Mouse (Mus musculus): ENCODE measurements around the gene Prok1. TPM values are rescaled to one million over a fixed set of nuclear protein-coding genes. Genes with fewer than 3 reads are reported as not detected.
A peak's percentile ranks its signal among the peaks of the same experiment; 100 is the strongest.

Prok1 gene
- not detected in 2 replicates for polyA plus RNA-seq (2015; fragmentation: Nextera tagmentation; extraction: Ambion mirVana)

DNA sequence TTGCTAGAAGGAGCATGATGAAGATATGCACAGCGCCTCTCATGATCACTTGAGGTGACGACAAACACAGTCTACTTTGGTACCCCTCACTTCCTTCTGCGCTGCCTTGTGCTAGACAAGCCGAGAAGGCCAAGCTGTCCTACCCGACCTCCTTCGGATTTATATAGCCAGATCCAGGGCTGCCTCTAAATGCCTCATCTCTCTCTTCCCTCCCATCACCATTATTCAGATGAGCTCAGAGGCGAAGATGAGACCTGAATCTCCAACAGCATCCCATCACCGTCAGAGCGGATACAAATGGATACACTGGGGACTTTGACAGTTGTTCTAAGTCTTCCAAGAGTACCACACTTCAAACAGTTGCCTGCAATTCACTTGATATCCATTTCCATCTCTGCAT, at the start of gene Prok1:
TSS of gene Prok1 (minus strand) at position 101 of the 400 bp plus-strand sequence.
- H3K27me3 ChIP-seq (replicated peaks) = peaks cover 18% of the 10 kb centered on the region
- no peaks in the 10 kb centered on the region for H3K36me3 ChIP-seq
- no peak within 1 kb of the TSS for H3K9ac ChIP-seq
- no peaks in the 10 kb centered on the region for H3K9me3 ChIP-seq
- no peak within 1 kb of the TSS for H3K4me3 ChIP-seq
- H3K27ac ChIP-seq (replicated peaks) = no peak within 1 kb of the TSS
- no peaks in the 10 kb centered on the region for H3K4me1 ChIP-seq
- H3K4me2 ChIP-seq = no peak within 1 kb of the TSS
- WGBS = 78% methylated on average over 9 of the region's 9 CpGs
- ATAC-seq (ENCODE audit: extremely low read depth, insufficient number of reproducible peaks, low FRiP score, low TSS enrichment) = no peak

DNA sequence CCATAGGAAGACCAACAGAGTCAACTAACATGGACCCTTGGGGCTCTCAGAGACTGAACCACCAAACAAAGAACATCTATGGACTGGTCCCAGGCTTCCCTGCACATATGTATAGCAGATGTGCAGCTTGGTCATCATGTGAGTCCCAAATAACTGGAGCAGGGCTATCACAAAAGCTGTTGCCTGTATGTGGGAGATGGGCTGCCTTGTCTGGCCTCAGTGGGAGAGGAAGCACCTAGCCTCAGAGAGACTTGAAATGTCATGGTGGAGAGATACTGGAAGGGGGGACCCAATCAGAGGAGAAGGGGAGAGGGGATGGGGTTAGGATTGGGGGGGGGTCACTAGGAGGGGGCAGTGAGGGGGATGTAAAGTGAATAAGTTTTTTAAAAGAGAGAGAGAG, 47.8 kb upstream of the Prok1 start:
- Histone ChIP-seq H3K9ac (no peak overlapping the region), H3K4me3 (no peak overlapping the region), H3K4me2 (no peak overlapping the region), H3K27me3 (replicated peaks) (no peaks in the 10 kb centered on the region), H3K4me1 (peaks cover 13% of the 10 kb centered on the region), H3K9me3 (no peaks in the 10 kb centered on the region), H3K27ac (replicated peaks) (no peak overlapping the region), H3K36me3 (peaks cover 29% of the 10 kb centered on the region)
- no peak for ATAC-seq (ENCODE audit: extremely low read depth, insufficient number of reproducible peaks, low FRiP score, low TSS enrichment)

DNA sequence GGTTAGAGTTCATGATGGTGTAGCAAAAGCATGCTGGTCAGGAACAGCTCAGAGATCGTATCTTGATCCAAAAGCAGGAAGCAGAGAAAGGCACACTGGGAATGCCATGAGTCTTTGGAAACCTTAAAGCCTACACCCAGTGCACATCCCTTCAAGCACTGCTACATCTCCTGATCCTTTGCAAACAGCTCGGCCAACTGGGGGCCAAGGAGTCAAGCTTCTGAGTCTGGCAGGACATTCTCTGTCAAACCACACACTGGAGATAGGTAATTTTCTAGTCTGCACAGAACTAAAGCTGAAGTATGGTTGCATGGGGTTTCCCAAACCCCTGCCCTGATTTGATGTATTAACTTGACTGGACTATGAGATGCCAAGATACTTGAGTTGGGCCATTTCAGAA, 46.6 kb upstream of the Prok1 start:
- H3K27me3 ChIP-seq (replicated peaks) = no peaks in the 10 kb centered on the region
- peaks cover 6% of the 10 kb centered on the region; the same call in 1 of the 2 replicates for H3K4me1 ChIP-seq
- 59% methylated on average over 2 of the region's 2 CpGs for WGBS
- H3K9ac ChIP-seq = no peak overlapping the region
- H3K36me3 ChIP-seq = peaks cover 35% of the 10 kb centered on the region
- no peak for ATAC-seq (ENCODE audit: extremely low read depth, insufficient number of reproducible peaks, low FRiP score, low TSS enrichment)
- H3K4me3 ChIP-seq = no peak overlapping the region
- H3K27ac ChIP-seq (replicated peaks) = no peak overlapping the region
- no peak overlapping the region for H3K4me2 ChIP-seq
- H3K9me3 ChIP-seq = no peaks in the 10 kb centered on the region

DNA sequence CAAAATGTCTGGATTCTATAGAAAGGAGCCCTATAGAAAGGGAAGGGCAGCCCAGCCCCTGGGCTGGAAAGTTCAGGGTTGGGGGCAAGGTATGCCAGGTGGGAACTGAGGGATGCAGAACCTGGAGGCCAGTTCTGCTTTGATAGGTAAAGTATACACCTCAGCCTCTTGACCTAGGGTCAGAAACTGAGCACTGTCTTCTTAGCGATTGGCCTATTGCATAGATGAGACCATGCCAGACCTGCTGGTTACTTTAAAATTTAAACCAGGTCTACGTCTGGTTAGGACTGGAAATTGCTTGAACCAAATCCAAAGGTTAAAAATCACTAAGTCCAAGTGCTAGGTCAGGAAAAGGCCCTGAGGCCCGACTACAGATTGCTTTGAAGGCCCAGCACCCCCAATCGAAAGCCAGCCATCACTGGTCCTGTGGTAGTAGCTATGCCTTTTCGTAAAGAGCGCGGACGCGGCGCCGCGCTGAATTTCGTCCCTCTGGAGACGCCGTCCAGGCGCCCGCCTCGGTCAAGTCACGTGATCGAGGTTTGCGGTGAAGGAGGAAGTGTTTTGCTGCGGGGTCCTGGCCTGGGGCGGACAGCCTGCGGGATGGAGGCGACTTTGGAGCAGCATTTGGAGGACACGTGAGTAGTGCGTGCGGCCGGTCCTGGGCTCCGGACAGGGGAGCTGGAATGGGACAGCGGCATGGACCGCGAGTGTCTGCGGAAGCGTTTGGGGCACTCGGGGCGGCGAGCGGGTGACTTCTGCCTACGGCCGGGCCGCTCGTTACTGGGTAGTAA, 39.2 kb upstream of the Prok1 start, which contains the start of gene Lamtor5:
TSS of gene Lamtor5 (plus strand) at position 380 of the 791 bp plus-strand sequence.
- peaks cover 19% of the 10 kb centered on the region for H3K36me3 ChIP-seq
- peak within 1 kb of the TSS; percentile 69 for H3K4me2 ChIP-seq
- no peak within 1 kb of the TSS for H3K27ac ChIP-seq (replicated peaks)
- WGBS = 2% methylated on average over 43 of the region's 43 CpGs
- peaks cover 6% of the 10 kb centered on the region for H3K27me3 ChIP-seq (replicated peaks)
- H3K9ac ChIP-seq = peak within 1 kb of the TSS; percentile 85
- H3K4me1 ChIP-seq = peaks cover 14% of the 10 kb centered on the region
- H3K4me3 ChIP-seq = peak within 1 kb of the TSS; percentile 81
- no peaks in the 10 kb centered on the region for H3K9me3 ChIP-seq
- peak; percentile 76 for ATAC-seq (ENCODE audit: extremely low read depth, insufficient number of reproducible peaks, low FRiP score, low TSS enrichment)

DNA sequence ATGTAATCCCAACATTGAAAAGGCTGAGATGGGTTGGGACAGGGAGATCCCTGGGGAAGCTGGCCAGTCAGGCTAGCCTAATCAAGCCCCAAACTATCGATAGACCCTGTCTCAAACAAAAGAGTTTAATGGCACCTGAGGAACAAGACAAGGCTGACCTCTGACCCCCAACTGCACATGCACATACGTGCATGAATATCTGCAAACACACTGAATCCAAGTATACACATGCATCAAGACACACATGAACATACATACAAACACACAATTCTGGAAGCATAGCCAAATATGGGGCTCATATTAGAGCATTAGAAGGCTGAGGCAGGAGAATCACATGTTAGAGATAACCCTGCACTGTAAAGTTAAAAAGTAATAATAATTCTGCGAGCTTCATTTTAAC, 37.1 kb upstream of the Prok1 start:
- Histone ChIP-seq H3K9me3 (no peaks in the 10 kb centered on the region), H3K4me2 (no peak overlapping the region), H3K4me1 (peaks cover 14% of the 10 kb centered on the region), H3K9ac (no peak overlapping the region), H3K36me3 (no peaks in the 10 kb centered on the region), H3K27ac (replicated peaks) (no peak overlapping the region), H3K27me3 (replicated peaks) (peaks cover 6% of the 10 kb centered on the region), H3K4me3 (no peak overlapping the region)
- no peak for ATAC-seq (ENCODE audit: extremely low read depth, insufficient number of reproducible peaks, low FRiP score, low TSS enrichment)
- 77% methylated on average over 3 of the region's 3 CpGs for WGBS

DNA sequence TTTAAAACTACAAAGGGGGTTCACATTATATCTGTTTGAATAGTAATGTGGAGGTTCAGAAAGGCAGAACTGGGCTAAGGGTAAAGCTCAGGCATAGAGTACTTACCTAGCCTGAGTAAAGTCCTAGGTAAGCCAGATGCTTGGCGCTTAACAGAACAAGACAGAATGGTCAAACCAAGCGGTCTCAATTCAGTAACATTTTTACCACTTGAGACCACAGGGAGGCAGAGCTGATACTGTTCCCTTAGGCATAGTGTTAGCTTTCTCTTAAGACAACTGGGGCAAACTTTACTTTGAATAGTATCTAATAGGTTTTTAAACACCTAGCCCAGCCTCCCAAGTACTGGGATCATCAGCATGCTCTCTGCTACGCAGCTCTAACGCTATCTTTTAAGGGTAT, 36.5 kb upstream of the Prok1 start:
- WGBS = 42% methylated on average over 4 of the region's 4 CpGs
- ATAC-seq (ENCODE audit: extremely low read depth, insufficient number of reproducible peaks, low FRiP score, low TSS enrichment) = no peak
- no peak overlapping the region for H3K27ac ChIP-seq (replicated peaks)

DNA sequence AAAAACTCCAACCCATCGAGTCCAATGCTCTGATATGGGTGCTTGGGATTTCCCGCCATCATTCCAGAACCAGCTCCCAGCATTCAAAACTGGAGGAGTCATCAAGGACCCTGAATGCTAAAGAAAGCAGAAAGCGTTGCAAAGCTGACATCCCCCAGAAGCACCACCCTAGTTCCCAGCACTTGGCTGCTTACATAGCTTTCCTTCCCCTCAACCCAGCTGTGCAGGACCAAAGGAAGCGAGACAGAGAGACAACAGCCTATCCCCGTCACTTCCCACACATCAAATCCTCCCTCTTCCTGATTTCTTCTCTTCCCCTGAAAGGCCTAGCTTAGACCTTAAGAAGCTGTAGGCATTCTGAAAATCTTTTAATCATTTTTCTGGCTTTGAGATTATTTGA, 35.8 kb upstream of the Prok1 start:
- no peak overlapping the region for H3K27ac ChIP-seq (replicated peaks)
- no peak overlapping the region for H3K4me3 ChIP-seq
- no peaks in the 10 kb centered on the region for H3K36me3 ChIP-seq
- peaks cover 13% of the 10 kb centered on the region for H3K4me1 ChIP-seq
- no peak for ATAC-seq (ENCODE audit: extremely low read depth, insufficient number of reproducible peaks, low FRiP score, low TSS enrichment)
- no peak overlapping the region for H3K4me2 ChIP-seq
- WGBS = 53% methylated on average over 5 of the region's 5 CpGs
- H3K27me3 ChIP-seq (replicated peaks) = peaks cover 6% of the 10 kb centered on the region
- H3K9ac ChIP-seq = no peak overlapping the region
- H3K9me3 ChIP-seq = no peaks in the 10 kb centered on the region

More for the DNA sequence above, 36.5 kb upstream of the Prok1 start:
- no peak overlapping the region for H3K9ac ChIP-seq
- H3K27me3 ChIP-seq (replicated peaks) = peaks cover 6% of the 10 kb centered on the region
- no peaks in the 10 kb centered on the region for H3K36me3 ChIP-seq
- H3K4me3 ChIP-seq = no peak overlapping the region
- H3K4me1 ChIP-seq = peaks cover 14% of the 10 kb centered on the region
- no peak overlapping the region for H3K4me2 ChIP-seq
- H3K9me3 ChIP-seq = no peaks in the 10 kb centered on the region

DNA sequence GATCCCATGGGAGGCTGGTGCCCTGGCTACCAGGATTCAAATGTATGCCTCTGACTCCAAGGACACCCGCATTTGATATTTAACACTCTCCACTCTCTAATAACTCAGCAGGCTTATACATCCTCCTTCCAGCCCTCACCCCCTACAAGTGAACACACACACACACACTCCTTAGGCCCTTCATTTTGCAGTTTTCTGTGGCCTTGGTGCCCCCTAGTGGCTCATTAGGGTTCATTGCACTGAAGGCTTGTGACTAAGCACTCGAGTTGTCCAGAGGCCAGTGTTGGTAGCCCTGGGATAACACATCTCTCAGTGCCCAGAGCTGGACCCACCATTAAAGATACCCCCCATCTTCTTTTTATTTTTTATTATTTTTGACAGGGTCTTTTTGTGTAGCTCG, 34.3 kb upstream of the Prok1 start:
- H3K9ac ChIP-seq = no peak overlapping the region
- H3K4me1 ChIP-seq = peaks cover 4% of the 10 kb centered on the region; the same call in 1 of the 2 replicates
- no peak overlapping the region for H3K4me3 ChIP-seq
- no peaks in the 10 kb centered on the region for H3K36me3 ChIP-seq
- H3K27me3 ChIP-seq (replicated peaks) = peaks cover 6% of the 10 kb centered on the region
- ATAC-seq (ENCODE audit: extremely low read depth, insufficient number of reproducible peaks, low FRiP score, low TSS enrichment) = 0 out of 2 replicates have a peak, but pooled peaks have one; percentile 45
- no peaks in the 10 kb centered on the region for H3K9me3 ChIP-seq
- no peak overlapping the region for H3K4me2 ChIP-seq
- H3K27ac ChIP-seq (replicated peaks) = no peak overlapping the region
- 11% methylated on average over 3 of the region's 3 CpGs for WGBS

DNA sequence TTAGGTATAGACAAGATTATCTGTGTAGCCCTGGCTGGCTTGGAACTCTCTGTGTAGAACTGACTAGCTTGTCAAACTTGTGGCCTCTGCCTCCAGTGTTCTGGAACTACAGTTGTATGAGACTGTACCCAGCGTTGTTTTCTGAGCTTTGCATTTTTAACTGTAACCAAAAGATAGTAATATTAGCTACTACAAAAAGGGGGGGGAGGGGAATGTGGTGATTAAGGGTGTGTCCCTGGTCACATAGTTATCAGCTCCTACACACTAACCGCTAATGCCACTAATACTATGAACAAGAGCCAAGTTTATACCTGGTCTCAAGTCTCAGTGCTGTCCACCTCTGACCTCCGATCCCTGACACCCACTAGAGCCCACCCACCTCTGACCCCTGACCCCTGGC, 32.9 kb upstream of the Prok1 start:
- Histone ChIP-seq H3K4me3 (no peak overlapping the region), H3K36me3 (no peaks in the 10 kb centered on the region), H3K9ac (no peak overlapping the region), H3K4me1 (no peaks in the 10 kb centered on the region), H3K4me2 (no peak overlapping the region), H3K27me3 (replicated peaks) (peaks cover 6% of the 10 kb centered on the region), H3K9me3 (no peaks in the 10 kb centered on the region), H3K27ac (replicated peaks) (no peak overlapping the region)
- WGBS = 76% methylated on average over 3 of the region's 3 CpGs
- ATAC-seq (ENCODE audit: extremely low read depth, insufficient number of reproducible peaks, low FRiP score, low TSS enrichment) = peak; percentile 25; the same call in 1 of the 2 replicates

DNA sequence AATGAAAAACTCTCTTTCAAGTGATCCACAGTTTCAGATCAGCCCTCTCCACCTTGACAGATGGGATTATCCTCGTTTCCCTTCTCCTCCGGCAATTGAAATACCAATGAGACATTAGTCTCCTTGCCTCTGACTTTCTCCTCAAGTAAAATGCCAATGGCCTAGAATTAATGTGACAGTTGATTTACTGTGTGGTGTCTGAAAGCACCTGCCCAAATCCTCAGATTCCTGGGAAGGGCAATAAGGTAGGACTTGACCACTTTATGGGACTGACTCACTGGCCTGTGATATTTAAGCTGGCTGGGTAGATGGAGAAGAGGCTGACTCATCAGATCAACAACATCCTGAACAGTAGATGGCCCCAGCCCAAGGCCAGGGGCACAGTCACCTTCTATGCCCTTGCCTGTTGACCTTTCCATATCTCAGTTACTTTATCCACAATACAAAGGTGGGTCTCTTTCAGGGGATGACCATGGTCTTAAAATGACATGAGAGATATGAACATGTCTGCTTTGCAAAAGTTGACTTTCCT, 27.4 kb upstream of the Prok1 start:
- no peaks in the 10 kb centered on the region for H3K9me3 ChIP-seq
- WGBS = 71% methylated on average over 2 of the region's 2 CpGs
- no peaks in the 10 kb centered on the region for H3K27me3 ChIP-seq (replicated peaks)
- no peak overlapping the region for H3K4me2 ChIP-seq
- H3K4me1 ChIP-seq = 0 out of 2 replicates have a peak, but pooled peaks cover under 1% of the 10 kb centered on the region
- H3K36me3 ChIP-seq = no peaks in the 10 kb centered on the region
- H3K9ac ChIP-seq = no peak overlapping the region
- no peak overlapping the region for H3K4me3 ChIP-seq
- no peak overlapping the region for H3K27ac ChIP-seq (replicated peaks)
- ATAC-seq (ENCODE audit: extremely low read depth, insufficient number of reproducible peaks, low FRiP score, low TSS enrichment) = no peak

DNA sequence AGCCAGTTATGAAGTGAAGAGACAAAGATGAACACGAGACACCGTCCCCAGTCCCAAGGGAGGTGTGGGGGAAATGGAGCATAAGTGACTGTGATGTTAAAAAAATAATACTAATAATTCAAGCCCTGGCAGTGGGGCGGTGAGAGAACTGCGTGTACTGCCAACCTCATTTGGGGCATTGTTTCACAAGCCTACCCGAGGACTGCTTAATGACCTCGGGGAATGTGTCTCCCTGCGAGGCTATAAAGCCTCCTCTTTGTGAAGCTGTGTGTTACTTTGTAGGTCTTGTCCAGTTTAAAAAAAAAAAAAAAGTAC, 22.3 kb upstream of the Prok1 start:
- H3K4me2 ChIP-seq = no peak overlapping the region
- no peaks in the 10 kb centered on the region for H3K36me3 ChIP-seq
- H3K4me3 ChIP-seq = no peak overlapping the region
- no peaks in the 10 kb centered on the region for H3K27me3 ChIP-seq (replicated peaks)
- WGBS = 69% methylated on average over 7 of the region's 7 CpGs
- ATAC-seq (ENCODE audit: extremely low read depth, insufficient number of reproducible peaks, low FRiP score, low TSS enrichment) = no peak
- no peak overlapping the region for H3K9ac ChIP-seq
- no peaks in the 10 kb centered on the region for H3K9me3 ChIP-seq
- no peak overlapping the region for H3K27ac ChIP-seq (replicated peaks)
- H3K4me1 ChIP-seq = 0 out of 2 replicates have a peak, but pooled peaks cover 5% of the 10 kb centered on the region

All from heart, embryonic 13.5 days (tissue).